Mouse (Mus musculus) forebrain, embryonic 10.5 days (tissue): Measurements from ENCODE around the gene Cuedc1. TPM values are rescaled to one million over a fixed set of nuclear protein-coding genes. Genes with fewer than 3 reads are reported as not detected.
"Not testable (repeated sequence)": the region's sequence is repeated elsewhere in the genome, so short reads cannot be mapped to it uniquely, and the experiment has no call there.

ENCODE experiments used
- DNase-seq: peaks from one replicate; pipeline ENCODE4 v3.0.0-alpha.2; 2017; ENCODE audit warnings: low spot score; ENCODE audit errors: extremely low spot score
- H3K27ac ChIP-seq: fragments of 300-500 bp; sonication (generic); 2 replicates; pipeline ENCODE4 v1.5.1; 2016; ENCODE audit warnings: mild to moderate bottlenecking
- H3K27me3 ChIP-seq: fragments of 300-500 bp; sonication (generic); 2 replicates; pipeline ENCODE4 v1.6.1; 2016; ENCODE audit warnings: mild to moderate bottlenecking; ENCODE audit not compliant: poor library complexity, severe bottlenecking
- H3K36me3 ChIP-seq: fragments of 300-500 bp; sonication (generic); replicated peaks from 2 replicates; pipeline ENCODE4 v1.6.1; 2016; ENCODE audit warnings: mild to moderate bottlenecking, moderate library complexity
- H3K4me1 ChIP-seq: fragments of 300-500 bp; sonication (generic); 2 replicates; pipeline ENCODE4 v1.6.1; 2016
- H3K4me3 ChIP-seq: fragments of 300-500 bp; sonication (generic); 2 replicates; pipeline ENCODE4 v1.5.1; 2016; ENCODE audit warnings: mild to moderate bottlenecking, moderate library complexity
- H3K9me3 ChIP-seq: fragments of 300-500 bp; sonication (generic); 2 replicates; pipeline ENCODE4 v1.6.1; 2016; ENCODE audit warnings: mild to moderate bottlenecking, moderate library complexity
- WGBS: fragments of 180-500 bp; shearing (Covaris S2); methylation state at CpG from one replicate; pipeline ENCODE4 v1.1.7; 2016; 5-methylcytosine and 5-hydroxymethylcytosine counted together
- polyA plus RNA-seq: library from polyadenylated mRNA; unstranded; fragments of >200 nt; fragmentation: Nextera tagmentation; extraction: Ambion mirVana; gene quantifications from 2 replicates; pipeline ENCODE4 v1.2.1, GENCODE M21; 2016

Gene Cuedc1
- polyA plus RNA-seq, 1 experiment from 2014 or later, result 24.9 TPM

- H3K36me3 ChIP-seq, result peaks cover 6% of the 10 kb centered on the region
- peaks cover 69% of the 10 kb centered on the region for H3K27me3 ChIP-seq
- peak overlapping the region; percentile 36 for H3K4me3 ChIP-seq
- H3K4me1 ChIP-seq, result peaks cover 37% of the 10 kb centered on the region
- 5% methylated on average over 34 of the region's 34 CpGs for WGBS
- H3K27ac ChIP-seq, result peak overlapping the region; percentile 60
- DNase-seq, result no peak
- no peaks in the 10 kb centered on the region for H3K9me3 ChIP-seq
Measured at GRCm38 (mm10) chr11:88193098-88193823, 95.4 kb downstream of the Cuedc1 start.

GRCm38 (mm10) chr11:88193824-88194696, 96.2 kb downstream of the Cuedc1 start:
- Histone ChIP-seq H3K4me1 (peaks cover 41% of the 10 kb centered on the region), H3K36me3 (no peaks in the 10 kb centered on the region), H3K9me3 (no peaks in the 10 kb centered on the region), H3K4me3 (peak overlapping the region; percentile 36), H3K27ac (peak overlapping the region; percentile 60), H3K27me3 (peaks cover 66% of the 10 kb centered on the region)
- WGBS, result 3% methylated on average over 29 of the region's 29 CpGs
- no peak for DNase-seq

- peaks cover 64% of the 10 kb centered on the region for H3K27me3 ChIP-seq
- H3K4me3 ChIP-seq, H3K36me3 ChIP-seq, H3K27ac ChIP-seq, DNase-seq, H3K9me3 ChIP-seq: not testable (repeated sequence)
- peaks cover 41% of the 10 kb centered on the region for H3K4me1 ChIP-seq
- WGBS, result 77% methylated on average over 3 of the region's 3 CpGs
Measured at GRCm38 (mm10) chr11:88195699-88196098, 97.8 kb downstream of the Cuedc1 start.

GRCm38 (mm10) chr11:88197153-88197576, 99.3 kb downstream of the Cuedc1 start:
- peaks cover 47% of the 10 kb centered on the region for H3K4me1 ChIP-seq

GRCm38 (mm10) chr11:88198223-88198622, 100.4 kb downstream of the Cuedc1 start:
- no peak for DNase-seq
- Histone ChIP-seq H3K36me3 (no peaks in the 10 kb centered on the region), H3K4me1 (peaks cover 44% of the 10 kb centered on the region), H3K27me3 (peaks cover 41% of the 10 kb centered on the region), H3K4me3 (no peak overlapping the region), H3K9me3 (no peaks in the 10 kb centered on the region), H3K27ac (no peak overlapping the region)
- 25% methylated on average over 4 of the region's 4 CpGs for WGBS

More at GRCm38 (mm10) chr11:88197153-88197576, 99.3 kb downstream of the Cuedc1 start:
- H3K4me3 ChIP-seq, result no peak overlapping the region
- DNase-seq, result peak; percentile 75
- no peak overlapping the region for H3K27ac ChIP-seq
- no peaks in the 10 kb centered on the region for H3K9me3 ChIP-seq
- 5% methylated on average over 2 of the region's 2 CpGs for WGBS
- H3K27me3 ChIP-seq, result peaks cover 51% of the 10 kb centered on the region
- no peaks in the 10 kb centered on the region for H3K36me3 ChIP-seq

DNA sequence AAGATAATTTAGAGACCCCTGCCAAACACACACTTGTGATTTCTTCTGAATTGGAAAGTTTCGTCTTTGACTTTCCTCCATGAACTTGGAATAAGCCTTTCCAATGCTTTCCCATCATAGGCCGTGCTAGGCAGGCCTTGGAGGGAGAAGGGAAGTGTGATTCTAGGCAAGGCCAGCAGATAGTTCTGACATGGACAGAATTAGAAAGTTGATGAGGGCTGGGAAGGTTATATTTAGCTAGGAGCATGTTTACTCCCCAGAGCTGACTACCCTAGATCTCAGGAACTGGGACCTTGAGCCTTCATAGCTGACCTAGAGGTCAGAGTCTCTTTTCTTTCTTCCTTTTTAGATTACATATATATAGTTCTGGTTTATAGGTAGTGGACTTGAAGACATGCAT, 103.3 kb downstream of the Cuedc1 start:
- no peak for DNase-seq
- 83% methylated on average over 2 of the region's 2 CpGs for WGBS
- Histone ChIP-seq H3K27me3 (peaks cover 15% of the 10 kb centered on the region), H3K4me3 (no peak overlapping the region), H3K36me3 (peaks cover 5% of the 10 kb centered on the region), H3K27ac (no peak overlapping the region), H3K9me3 (no peaks in the 10 kb centered on the region), H3K4me1 (peaks cover 49% of the 10 kb centered on the region)

DNA sequence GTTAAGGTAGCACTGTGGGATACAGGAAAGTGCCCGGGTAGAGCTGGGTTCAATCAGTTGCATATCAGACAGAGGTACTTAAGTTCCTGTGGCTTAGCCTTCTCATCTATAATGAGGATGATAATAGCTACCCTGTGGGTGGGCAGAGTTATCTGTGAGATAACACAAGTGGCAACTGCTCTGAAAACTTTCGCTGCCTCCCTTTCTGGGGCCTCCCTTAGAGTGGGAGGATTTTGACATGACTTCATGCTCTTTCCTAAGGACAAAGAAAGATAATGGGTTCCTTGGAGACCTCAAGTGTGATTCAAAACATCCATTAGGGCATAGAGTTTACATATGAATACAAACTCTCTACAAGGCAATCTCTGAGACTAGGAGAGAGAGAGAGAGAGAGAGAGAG, 104.2 kb downstream of the Cuedc1 start:
- no peaks in the 10 kb centered on the region for H3K9me3 ChIP-seq
- 11% methylated on average over 2 of the region's 2 CpGs for WGBS
- no peak overlapping the region for H3K27ac ChIP-seq
- peaks cover 9% of the 10 kb centered on the region for H3K36me3 ChIP-seq
- no peak overlapping the region for H3K4me3 ChIP-seq
- no peak for DNase-seq
- peaks cover 15% of the 10 kb centered on the region; the same call in 1 of the 2 replicates for H3K27me3 ChIP-seq
- H3K4me1 ChIP-seq, result peaks cover 50% of the 10 kb centered on the region

DNA sequence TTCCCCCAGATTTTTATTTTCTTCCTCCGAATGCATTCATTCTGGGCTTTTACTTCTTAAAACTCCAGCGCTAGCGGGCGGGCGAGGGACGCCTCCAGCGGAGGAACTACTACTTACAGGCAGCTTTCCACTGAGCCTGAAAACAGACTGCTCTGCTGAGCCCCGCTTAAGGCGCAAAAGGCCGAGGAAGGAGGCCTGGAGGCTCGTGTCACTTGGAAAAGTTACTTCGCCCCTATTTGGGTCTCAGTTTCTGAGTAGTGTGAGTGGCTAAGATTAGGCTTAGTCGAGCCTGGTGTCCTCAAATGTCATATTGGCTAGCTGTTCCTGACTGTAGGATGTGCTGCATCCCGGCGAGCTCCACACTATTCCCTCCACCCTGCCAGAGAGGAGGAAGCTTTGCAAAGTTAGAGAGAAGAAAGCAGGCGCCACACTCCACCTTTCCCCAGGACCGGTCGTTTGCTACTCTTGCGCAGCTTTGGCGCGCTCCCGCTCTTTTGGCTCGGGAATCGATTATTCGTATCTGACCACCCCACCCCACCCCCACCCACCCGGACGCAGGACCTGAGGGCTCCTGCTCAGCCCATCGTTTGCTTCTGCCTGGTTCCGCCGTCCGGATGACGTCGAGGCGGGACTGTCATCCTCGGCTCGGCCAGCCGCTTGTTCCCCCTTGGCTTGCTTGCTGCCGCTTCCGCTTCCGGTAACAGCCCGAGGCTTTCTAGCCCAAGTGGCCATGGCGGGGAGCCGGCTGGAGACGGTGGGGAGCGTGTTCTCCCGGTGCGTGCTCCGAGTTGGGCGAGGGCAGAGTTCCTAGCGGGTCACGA, 106.1 kb downstream of the Cuedc1 start, which contains the start of gene Mrps23:
TSS of gene Mrps23 (plus strand) at position 677 of the 821 bp plus-strand sequence.
- under 1% methylated on average over 51 of the region's 51 CpGs for WGBS
- DNase-seq, result peak; percentile 94
- H3K27me3 ChIP-seq, result peaks cover 13% of the 10 kb centered on the region; the same call in 1 of the 2 replicates

DNA sequence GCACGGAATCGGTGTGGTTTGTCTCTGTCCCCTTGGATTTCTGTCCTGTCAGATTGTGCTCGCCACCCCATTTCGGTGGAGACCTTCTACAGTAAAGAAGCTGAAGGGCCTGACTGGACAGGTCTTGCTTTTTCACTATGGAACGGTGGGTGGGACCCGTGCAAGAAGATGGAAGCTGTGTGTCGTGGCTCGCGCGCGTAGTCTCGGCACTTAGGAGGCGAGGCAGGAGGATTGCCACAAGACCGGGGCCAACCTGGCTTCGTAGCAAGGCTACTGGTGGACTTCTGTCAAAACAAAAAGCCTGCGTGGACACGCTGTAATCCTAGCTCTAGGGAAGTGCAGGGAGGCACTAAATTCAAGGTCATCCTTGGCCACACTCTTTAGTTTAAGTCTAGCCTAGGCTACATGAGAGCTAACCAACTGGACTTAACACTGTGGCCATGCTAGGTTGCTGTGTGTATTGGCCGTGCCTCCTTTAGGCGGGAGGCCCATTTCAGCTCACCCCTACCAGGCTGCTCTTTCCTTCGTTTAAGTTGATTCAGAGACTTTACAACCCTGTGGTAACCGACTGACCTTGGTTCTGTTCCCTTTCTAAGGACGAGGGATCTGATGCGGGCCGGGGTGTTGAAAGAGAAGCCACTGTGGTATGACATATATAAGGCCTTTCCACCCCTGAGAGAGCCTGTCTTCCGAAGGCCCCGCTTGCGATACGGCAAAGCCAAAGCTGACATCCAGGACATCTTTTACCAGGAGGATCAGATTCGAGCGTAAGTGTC, 106.9 kb downstream of the Cuedc1 start:
- peak overlapping the region; percentile 92 for H3K27ac ChIP-seq
- H3K36me3 ChIP-seq, result peaks cover 35% of the 10 kb centered on the region
- 33% methylated on average over 30 of the region's 30 CpGs for WGBS
- no peak for DNase-seq
- H3K4me1 ChIP-seq, result peaks cover 37% of the 10 kb centered on the region
- H3K27me3 ChIP-seq, result peaks cover 9% of the 10 kb centered on the region; the same call in 1 of the 2 replicates
- H3K9me3 ChIP-seq, result no peaks in the 10 kb centered on the region
- H3K4me3 ChIP-seq, result peak overlapping the region; percentile 76

More for the DNA sequence above, 106.1 kb downstream of the Cuedc1 start, which contains the start of gene Mrps23:
- Histone ChIP-seq H3K36me3 (peaks cover 26% of the 10 kb centered on the region), H3K4me1 (peaks cover 37% of the 10 kb centered on the region), H3K9me3 (no peaks in the 10 kb centered on the region), H3K4me3 (peak within 1 kb of the TSS; percentile 76), H3K27ac (peak within 1 kb of the TSS; percentile 92)

DNA sequence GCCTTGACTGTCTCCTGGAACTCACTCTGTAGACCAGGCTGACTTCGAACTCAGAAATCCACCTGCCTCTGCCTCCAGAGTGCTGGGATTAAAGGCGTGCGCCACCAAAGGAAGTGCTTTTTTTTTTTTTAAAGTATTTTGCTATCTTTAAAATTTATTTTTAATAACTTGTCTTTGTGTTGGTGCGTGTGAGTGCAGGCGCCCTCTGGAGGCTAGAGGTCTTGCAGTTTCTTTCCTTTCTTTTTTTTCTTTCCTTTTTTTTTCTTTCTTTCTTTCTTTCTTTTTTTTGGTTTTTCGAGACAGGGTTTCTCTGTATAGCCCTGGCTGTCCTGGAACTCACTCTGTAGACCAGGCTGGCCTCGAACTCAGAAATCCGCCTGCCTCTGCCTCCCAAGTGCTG, 108.7 kb downstream of the Cuedc1 start:
- H3K9me3 ChIP-seq, H3K27me3 ChIP-seq, H3K4me3 ChIP-seq, H3K27ac ChIP-seq, DNase-seq: not testable (repeated sequence)
- 88% methylated on average over 8 of the region's 8 CpGs for WGBS
- Histone ChIP-seq H3K36me3 (peaks cover 52% of the 10 kb centered on the region), H3K4me1 (peaks cover 35% of the 10 kb centered on the region)

- 95% methylated on average over 2 of the region's 2 CpGs for whole genome bisulfite sequencing
- H3K27me3 ChIP-seq, result no peaks in the 10 kb centered on the region
- no peaks in the 10 kb centered on the region for H3K9me3 ChIP-seq
- H3K4me1 ChIP-seq, result peaks cover 27% of the 10 kb centered on the region
- no peak overlapping the region for H3K27ac ChIP-seq
- peaks cover 58% of the 10 kb centered on the region for H3K36me3 ChIP-seq
- H3K4me3 ChIP-seq, result no peak overlapping the region
- no peak for DNase-seq
Measured at GRCm38 (mm10) chr11:88207697-88208096, 109.8 kb downstream of the Cuedc1 start.
